Mouse (Mus musculus) forebrain, embryonic 13.5 days (tissue): ENCODE results near the gene Nuak2. TPM values are rescaled to one million over a fixed set of nuclear protein-coding genes. Genes with fewer than 3 reads are reported as not detected.
A peak's percentile ranks its signal among the peaks of the same experiment; 100 is the strongest.
"Not testable (repeated sequence)": the region's sequence is repeated elsewhere in the genome, so short reads cannot be mapped to it uniquely, and the experiment has no call there.

Experiments used
- ATAC-seq: fragments of 200-750 bp; cut with Nextera tagmentation; 2 replicates; pipeline ENCODE4 v1.8.0; 2017
- H3K27ac ChIP-seq: fragments of 300-500 bp; sonication (generic); 2 replicates; pipeline ENCODE4 v1.5.1; 2015; ENCODE audit warnings: inconsistent platforms, mild to moderate bottlenecking, moderate library complexity
- H3K27me3 ChIP-seq: fragments of 300-500 bp; sonication (generic); 2 replicates; pipeline ENCODE4 v1.6.1; 2015; ENCODE audit warnings: mild to moderate bottlenecking, inconsistent platforms
- H3K36me3 ChIP-seq: fragments of 300-500 bp; sonication (generic); 2 replicates; pipeline ENCODE4 v1.6.1; 2015; ENCODE audit warnings: mild to moderate bottlenecking, inconsistent platforms; ENCODE audit not compliant: poor library complexity, severe bottlenecking
- H3K4me1 ChIP-seq: fragments of 300-500 bp; sonication (generic); 2 replicates; pipeline ENCODE4 v1.6.1; 2015; ENCODE audit warnings: inconsistent platforms
- H3K4me2 ChIP-seq: fragments of 300-500 bp; sonication (generic); 2 replicates; pipeline ENCODE4 v1.6.1; 2015; ENCODE audit warnings: inconsistent platforms, mild to moderate bottlenecking, moderate library complexity
- H3K4me3 ChIP-seq: fragments of 300-500 bp; sonication (generic); 2 replicates; pipeline ENCODE4 v1.5.1; 2015; ENCODE audit warnings: mild to moderate bottlenecking, inconsistent platforms
- H3K9ac ChIP-seq: fragments of 300-500 bp; sonication (generic); 2 replicates; pipeline ENCODE4 v1.6.1; 2015; ENCODE audit warnings: mild to moderate bottlenecking, inconsistent platforms
- H3K9me3 ChIP-seq: fragments of 300-500 bp; sonication (generic); replicated peaks from 2 replicates; pipeline ENCODE4 v1.6.1; 2016; ENCODE audit warnings: inconsistent platforms
- WGBS: fragments of 180-500 bp; shearing (Covaris S2); methylation state at CpG from one replicate; pipeline ENCODE4 v1.1.7; 2015; 5-methylcytosine and 5-hydroxymethylcytosine counted together
- polyA plus RNA-seq: library from polyadenylated mRNA; unstranded; fragments of >200 nt; fragmentation: Nextera tagmentation; extraction: Ambion mirVana; gene quantifications from 2 replicates; pipeline ENCODE4 v1.2.1, GENCODE M21; 2015

Gene Nuak2
- 28.8 and 36.5 TPM in 2 replicates for polyA plus RNA-seq

DNA sequence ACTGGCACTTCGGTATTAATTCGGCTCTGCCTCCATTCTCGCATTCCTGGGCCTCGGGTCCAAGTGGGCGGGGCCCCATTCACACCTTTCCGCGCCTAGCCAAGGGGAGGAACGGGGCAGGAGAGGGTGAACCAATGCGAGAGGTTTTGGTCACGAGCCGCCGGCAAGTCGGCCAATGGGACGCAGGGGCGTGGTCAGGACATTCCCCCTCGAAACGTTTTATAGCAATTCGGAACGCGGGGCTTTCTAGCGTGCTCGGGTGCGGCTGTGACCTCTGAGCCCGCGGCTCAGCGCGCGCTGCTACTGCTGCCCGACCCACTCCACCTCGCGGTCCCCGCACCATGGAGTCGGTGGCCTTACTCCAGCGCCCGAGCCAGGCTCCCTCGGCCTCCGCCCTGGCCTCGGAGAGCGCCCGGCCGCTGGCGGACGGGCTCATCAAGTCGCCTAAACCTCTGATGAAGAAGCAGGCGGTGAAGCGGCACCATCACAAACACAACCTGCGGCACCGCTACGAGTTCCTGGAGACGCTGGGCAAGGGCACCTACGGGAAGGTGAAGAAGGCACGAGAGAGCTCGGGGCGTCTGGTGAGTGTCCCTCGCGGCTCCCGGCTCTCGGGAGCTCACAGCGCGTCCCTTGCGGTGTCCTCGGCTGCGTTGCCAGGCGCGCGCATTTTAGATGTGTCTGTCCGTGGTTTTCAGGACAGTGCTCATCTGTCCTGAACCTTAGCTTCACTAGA is at the start of gene Nuak2:
Gene Nuak2, plus strand, starts transcription at position 238 of the 736 bp plus-strand sequence.
- H3K27me3 ChIP-seq: no peaks in the 10 kb centered on the region
- no peaks in the 10 kb centered on the region for H3K9me3 ChIP-seq
- ATAC-seq: peak; percentile 88
- H3K27ac ChIP-seq: peak within 1 kb of the TSS; percentile 99
- WGBS: under 1% methylated on average over 67 of the region's 67 CpGs
- peak within 1 kb of the TSS; percentile 90 for H3K9ac ChIP-seq
- H3K4me2 ChIP-seq: peak within 1 kb of the TSS; percentile 87
- peak within 1 kb of the TSS; percentile 81 for H3K4me3 ChIP-seq
- peaks cover 5% of the 10 kb centered on the region for H3K36me3 ChIP-seq
- H3K4me1 ChIP-seq: peaks cover 58% of the 10 kb centered on the region

DNA sequence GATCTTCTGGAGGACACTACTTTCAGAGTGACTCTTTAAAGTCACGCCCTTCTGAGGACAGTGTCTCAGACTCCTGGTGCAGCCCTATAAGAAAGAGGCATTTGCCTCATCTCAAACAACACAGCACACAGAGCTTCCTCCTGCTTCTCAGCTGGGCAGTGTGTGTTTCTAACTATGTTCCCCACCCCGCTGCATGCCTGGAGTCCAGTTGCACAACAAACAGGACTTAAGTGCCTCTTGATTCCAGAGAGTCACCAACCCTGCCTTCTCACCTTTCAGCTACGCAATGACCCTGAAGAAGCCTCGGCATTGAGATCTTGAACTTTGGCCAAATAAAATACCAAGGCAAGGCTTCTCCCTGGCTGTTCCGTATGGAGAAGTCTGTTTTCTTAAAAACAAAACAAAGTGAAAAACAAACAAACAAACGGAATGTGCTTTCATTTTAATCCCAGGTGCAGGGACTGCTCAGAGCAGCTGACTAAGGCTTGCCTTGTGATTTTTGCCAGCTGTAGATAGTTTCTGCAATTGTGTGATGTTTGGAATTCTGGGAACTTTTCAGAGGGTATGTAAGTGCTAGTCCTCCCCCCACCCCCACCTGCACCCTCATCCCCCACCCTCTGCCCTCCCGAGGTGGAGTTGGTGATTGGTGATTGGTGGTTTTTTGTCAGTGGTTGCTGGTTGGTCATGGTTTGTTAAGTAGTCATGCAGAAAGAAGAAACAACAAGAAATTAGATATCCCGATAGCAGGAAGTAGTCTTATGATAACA is 49.0 kb upstream of the Nuak2 start:
- no peak for ATAC-seq
- H3K4me3 ChIP-seq: no peak overlapping the region
- no peak overlapping the region for H3K9ac ChIP-seq
- H3K4me1 ChIP-seq: peaks cover 14% of the 10 kb centered on the region; the same call in 1 of the 2 replicates
- H3K27ac ChIP-seq: no peak overlapping the region
- 74% methylated on average over 8 of the region's 8 CpGs for WGBS
- H3K27me3 ChIP-seq: no peaks in the 10 kb centered on the region
- no peaks in the 10 kb centered on the region for H3K36me3 ChIP-seq
- H3K9me3 ChIP-seq: no peaks in the 10 kb centered on the region
- no peak overlapping the region for H3K4me2 ChIP-seq

DNA sequence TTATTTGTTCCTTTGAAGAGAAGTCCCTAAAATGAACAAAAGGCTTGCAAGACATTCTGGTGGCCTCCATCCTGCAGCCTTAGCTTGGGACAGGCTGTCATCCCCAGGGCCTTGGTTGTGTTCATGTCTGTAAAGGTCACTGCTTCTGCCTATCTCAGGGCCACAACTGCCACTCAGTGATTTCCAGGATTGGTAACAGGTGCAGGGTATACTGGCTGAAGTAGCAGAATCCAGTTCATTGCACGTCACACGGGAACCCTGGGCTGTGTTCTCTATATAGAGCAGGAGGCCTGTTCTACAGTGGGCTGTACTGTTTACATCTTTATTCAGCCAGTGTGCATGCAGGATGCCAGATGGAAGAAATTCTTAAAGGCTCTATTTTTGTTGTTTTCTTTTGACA is 48.0 kb upstream of the Nuak2 start:
- Histone ChIP-seq H3K9me3 (no peaks in the 10 kb centered on the region), H3K36me3 (no peaks in the 10 kb centered on the region), H3K4me2 (no peak overlapping the region), H3K4me1 (peaks cover 14% of the 10 kb centered on the region; the same call in 1 of the 2 replicates), H3K4me3 (no peak overlapping the region), H3K9ac (no peak overlapping the region), H3K27me3 (no peaks in the 10 kb centered on the region), H3K27ac (no peak overlapping the region)
- WGBS: 40% methylated on average over 2 of the region's 2 CpGs
- no peak for ATAC-seq

DNA sequence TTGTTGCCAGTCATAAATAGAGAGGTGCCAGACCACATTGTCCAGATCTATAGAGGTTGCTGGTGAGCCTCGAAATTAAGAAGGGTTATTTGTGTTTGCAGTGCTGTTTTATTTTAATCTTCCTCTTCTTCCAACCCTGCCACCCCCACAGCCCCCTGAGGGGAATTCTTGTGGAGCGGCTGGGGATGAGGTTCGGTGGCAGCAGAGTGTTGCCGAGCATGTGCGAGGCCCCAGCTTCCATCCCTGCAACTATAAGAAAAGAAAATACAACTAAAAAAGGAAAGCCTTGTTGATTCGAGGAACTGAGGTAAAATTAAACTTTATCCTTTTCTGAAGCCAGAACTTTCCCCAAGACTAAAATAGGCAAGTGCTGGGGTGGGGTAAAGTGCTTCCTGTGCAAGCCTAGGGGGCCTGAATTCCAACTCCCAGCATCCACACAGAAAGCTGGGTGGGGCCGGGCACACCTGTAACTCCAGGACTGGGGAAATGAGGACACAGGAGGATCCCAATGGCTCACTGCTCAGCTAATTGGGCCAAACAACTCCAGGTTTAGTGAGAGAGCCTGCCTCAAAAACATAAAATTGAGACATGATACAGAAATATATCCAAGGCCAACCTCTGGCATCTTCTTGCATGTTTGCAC is 47.4 kb upstream of the Nuak2 start:
- no peaks in the 10 kb centered on the region for H3K36me3 ChIP-seq
- H3K9me3 ChIP-seq: no peaks in the 10 kb centered on the region
- H3K4me2 ChIP-seq: no peak overlapping the region
- no peak overlapping the region for H3K9ac ChIP-seq
- no peaks in the 10 kb centered on the region for H3K27me3 ChIP-seq
- ATAC-seq: no peak
- H3K27ac ChIP-seq: no peak overlapping the region; the same call in 1 of the 2 replicates
- peaks cover 14% of the 10 kb centered on the region; the same call in 1 of the 2 replicates for H3K4me1 ChIP-seq
- 53% methylated on average over 7 of the region's 7 CpGs for WGBS
- H3K4me3 ChIP-seq: no peak overlapping the region

DNA sequence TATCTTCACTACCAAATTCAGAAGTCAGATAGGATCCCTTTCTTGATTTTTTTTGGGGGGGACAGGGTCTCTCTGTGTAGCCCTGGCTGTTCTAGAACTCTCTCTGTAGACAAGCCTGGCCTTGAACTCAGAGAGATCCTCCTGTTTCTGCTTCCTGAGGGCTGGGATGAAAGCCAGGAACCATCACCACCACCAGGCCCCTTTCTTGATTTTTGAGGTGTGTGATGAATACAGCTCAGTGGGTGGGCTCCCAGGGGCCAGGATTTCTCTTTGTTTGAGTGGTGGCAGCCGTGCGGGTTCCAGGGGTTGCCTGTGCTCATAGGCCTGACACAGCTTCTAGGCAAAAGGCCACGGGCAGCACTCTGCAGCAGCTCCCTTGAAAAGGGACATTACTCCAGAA is 44.7 kb upstream of the Nuak2 start:
- Histone ChIP-seq H3K36me3 (no peaks in the 10 kb centered on the region), H3K27ac (no peak overlapping the region), H3K4me1 (peaks cover 10% of the 10 kb centered on the region; the same call in 1 of the 2 replicates), H3K4me2 (no peak overlapping the region), H3K27me3 (no peaks in the 10 kb centered on the region), H3K4me3 (no peak overlapping the region), H3K9me3 (no peaks in the 10 kb centered on the region), H3K9ac (no peak overlapping the region)
- 55% methylated on average over 3 of the region's 3 CpGs for WGBS
- ATAC-seq: no peak

DNA sequence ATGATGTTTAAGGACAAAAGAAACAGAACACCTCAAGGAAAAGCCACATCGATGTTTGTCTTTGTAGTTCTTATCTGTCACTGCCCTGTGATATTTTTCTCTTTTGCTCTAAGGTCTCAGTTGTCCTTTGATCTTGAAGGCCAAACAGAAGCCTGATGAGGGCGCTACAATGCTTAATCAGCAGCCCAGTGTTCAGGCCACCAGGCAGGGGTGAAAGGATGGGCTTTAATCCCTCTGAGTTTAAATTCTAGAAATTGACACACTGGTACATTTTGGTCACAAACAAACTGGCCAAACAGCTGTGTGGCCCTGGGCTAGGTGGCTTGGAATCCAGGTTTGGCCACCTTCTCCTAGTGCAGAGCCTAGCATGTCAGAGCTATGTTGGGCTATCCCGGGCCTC is 39.2 kb upstream of the Nuak2 start:
- ATAC-seq: no peak
- Histone ChIP-seq H3K4me1 (peaks cover 7% of the 10 kb centered on the region), H3K27me3 (no peaks in the 10 kb centered on the region), H3K9ac (no peak overlapping the region), H3K4me3 (no peak overlapping the region), H3K9me3 (no peaks in the 10 kb centered on the region), H3K36me3 (no peaks in the 10 kb centered on the region), H3K27ac (no peak overlapping the region), H3K4me2 (no peak overlapping the region)
- 78% methylated on average over 3 of the region's 3 CpGs for WGBS

DNA sequence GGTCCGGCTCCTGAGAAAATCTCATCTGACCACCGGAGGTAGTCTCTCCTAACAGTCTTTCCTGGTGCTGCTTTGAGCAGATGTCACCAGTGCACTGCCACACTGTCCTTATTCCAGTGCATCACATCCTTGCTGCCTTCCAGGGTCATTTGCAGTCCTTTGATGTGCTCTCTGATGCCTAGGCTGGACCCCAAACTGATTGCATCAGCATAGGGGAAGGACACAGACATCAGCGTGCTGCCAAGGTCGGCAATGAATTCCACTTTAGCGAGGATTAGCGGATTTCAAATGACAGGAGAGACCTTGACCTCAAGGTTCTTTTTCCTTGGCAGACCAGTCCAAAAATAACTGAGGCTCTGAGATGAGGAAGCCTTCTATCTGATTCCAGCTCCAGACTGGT is 38.8 kb upstream of the Nuak2 start:
- ATAC-seq: no peak
- Histone ChIP-seq H3K9me3 (no peaks in the 10 kb centered on the region), H3K36me3 (no peaks in the 10 kb centered on the region), H3K9ac (no peak overlapping the region), H3K27me3 (no peaks in the 10 kb centered on the region), H3K4me1 (peaks cover 11% of the 10 kb centered on the region), H3K4me2 (no peak overlapping the region), H3K4me3 (no peak overlapping the region), H3K27ac (no peak overlapping the region)
- 75% methylated on average over 6 of the region's 6 CpGs for WGBS

DNA sequence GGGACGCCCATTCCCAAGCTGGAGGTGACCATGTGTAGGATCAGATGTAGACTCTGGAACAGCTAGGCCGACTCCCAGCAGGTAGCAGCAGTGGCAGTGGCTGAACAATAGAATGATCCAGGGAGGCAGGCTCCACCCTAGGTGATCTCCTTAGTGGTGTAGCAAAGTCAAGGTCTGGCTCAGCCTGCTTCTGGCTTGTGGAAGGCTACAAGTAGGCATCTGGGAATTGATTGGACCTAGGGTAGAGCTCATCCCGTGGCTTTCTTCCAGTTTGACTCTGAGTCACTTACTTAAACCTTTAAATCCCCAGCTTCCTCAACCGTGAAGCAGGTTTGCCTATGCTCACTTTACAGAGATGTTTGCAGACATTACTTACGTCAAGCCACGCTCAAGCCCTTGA is 35.3 kb upstream of the Nuak2 start:
- not testable (repeated sequence) for H3K27me3 ChIP-seq

DNA sequence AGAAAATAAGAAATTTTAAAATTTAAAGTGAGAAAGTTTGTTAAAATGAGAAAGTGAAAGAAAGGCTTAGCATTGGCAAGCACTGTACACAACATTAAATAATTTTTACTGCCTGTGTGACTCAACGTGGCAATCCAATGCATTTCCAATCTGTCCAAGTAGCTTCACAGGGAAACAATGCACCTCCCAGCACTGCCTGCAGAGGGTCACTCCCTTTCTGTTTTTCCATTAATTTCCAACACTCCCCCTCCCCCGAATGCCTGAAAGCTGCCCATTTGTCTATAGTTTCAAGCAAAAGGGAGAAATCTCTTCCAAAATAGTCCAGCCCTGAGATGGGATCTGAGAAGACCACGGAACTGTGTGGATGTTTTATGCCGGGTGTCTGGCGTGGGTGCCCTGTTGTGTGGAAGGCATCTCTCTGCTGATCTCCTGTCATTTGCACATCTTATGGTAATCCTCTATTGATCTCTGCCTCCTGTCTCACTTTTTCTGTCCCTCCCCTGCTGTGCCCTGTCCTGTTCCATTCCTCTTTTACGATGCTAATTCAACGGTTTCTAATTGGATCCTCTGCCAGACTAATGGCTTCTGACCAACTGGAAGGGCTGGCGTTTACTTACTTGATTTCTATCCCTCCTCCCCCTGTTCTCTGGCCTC is 34.3 kb upstream of the Nuak2 start:
- Histone ChIP-seq H3K27me3 (0 out of 2 replicates have a peak, but pooled peaks cover 2% of the 10 kb centered on the region), H3K9ac (no peak overlapping the region), H3K9me3 (no peaks in the 10 kb centered on the region), H3K4me3 (no peak overlapping the region), H3K4me2 (peak overlapping the region; percentile 8; the same call in 1 of the 2 replicates), H3K27ac (peak overlapping the region; percentile 45), H3K36me3 (no peaks in the 10 kb centered on the region), H3K4me1 (peaks cover 25% of the 10 kb centered on the region)
- peak; percentile 38 for ATAC-seq
- 2% methylated on average over 8 of the region's 8 CpGs for WGBS

More for the DNA sequence above, 35.3 kb upstream of the Nuak2 start:
- ATAC-seq, H3K4me2 ChIP-seq, H3K9me3 ChIP-seq, H3K4me3 ChIP-seq, H3K27ac ChIP-seq, H3K9ac ChIP-seq, H3K36me3 ChIP-seq: not testable (repeated sequence)
- H3K4me1 ChIP-seq: peaks cover 25% of the 10 kb centered on the region
- WGBS: 70% methylated on average over 6 of the region's 6 CpGs

DNA sequence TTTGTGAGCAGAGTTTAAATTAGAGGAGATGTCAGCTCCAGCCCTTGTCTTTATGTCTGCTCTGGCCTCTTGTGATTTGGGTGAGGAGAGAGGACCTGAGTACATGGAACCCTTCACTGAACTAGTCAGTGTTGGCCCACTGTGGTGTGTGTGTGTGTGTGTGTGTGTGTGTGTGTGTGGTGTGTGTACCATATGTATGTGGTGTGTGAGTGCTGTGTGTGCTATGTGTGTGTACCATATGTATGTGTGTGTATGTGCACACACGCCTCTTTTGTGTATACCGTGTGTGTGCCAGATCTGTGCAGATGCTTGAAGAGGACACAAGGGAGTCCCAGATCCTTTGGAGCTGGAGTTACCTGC is 33.8 kb upstream of the Nuak2 start:
- Histone ChIP-seq H3K9me3 (no peaks in the 10 kb centered on the region), H3K4me2 (peak overlapping the region; percentile 8; the same call in 1 of the 2 replicates), H3K27ac (peak overlapping the region; percentile 45), H3K36me3 (no peaks in the 10 kb centered on the region), H3K9ac (no peak overlapping the region), H3K27me3 (0 out of 2 replicates have a peak, but pooled peaks cover 2% of the 10 kb centered on the region), H3K4me3 (no peak overlapping the region), H3K4me1 (peaks cover 25% of the 10 kb centered on the region)
- ATAC-seq: no peak; the same call in 1 of the 2 replicates
- WGBS: 82% methylated on average over 2 of the region's 2 CpGs

DNA sequence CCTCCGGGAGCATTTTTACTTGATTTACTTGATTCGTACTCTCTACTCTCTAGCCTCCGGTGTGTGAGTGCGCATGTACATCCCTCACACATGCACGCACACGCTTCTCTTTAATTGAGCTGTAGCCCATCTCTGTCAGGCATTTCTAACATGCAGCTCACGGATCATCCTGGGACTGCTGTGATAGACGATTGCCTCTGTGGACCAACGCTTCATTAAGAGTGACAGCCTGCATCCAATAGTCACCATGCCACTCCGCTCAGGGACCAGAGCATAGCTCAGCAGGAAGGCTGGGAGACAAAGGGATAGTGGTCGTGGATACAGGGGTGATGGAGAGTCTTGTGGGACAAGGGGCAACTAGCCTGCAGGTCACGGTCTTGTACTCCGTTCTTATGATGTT is 32.9 kb upstream of the Nuak2 start:
- Histone ChIP-seq H3K27me3 (0 out of 2 replicates have a peak, but pooled peaks cover 2% of the 10 kb centered on the region), H3K27ac (peak overlapping the region; percentile 41), H3K4me2 (no peak overlapping the region), H3K4me3 (no peak overlapping the region), H3K4me1 (peaks cover 33% of the 10 kb centered on the region), H3K9me3 (no peaks in the 10 kb centered on the region), H3K36me3 (no peaks in the 10 kb centered on the region), H3K9ac (no peak overlapping the region)
- ATAC-seq: no peak
- WGBS: 52% methylated on average over 13 of the region's 13 CpGs
